Mouse (Mus musculus) lung, embryonic 16.5 days (tissue): ENCODE data around the gene Hdac5. TPM values are rescaled to one million over a fixed set of nuclear protein-coding genes. Genes with fewer than 3 reads are reported as not detected.

ENCODE experiments used
- ATAC-seq: fragments of 200-750 bp; cut with Nextera tagmentation; 2 replicates; pipeline ENCODE4 v1.8.0; 2017; ENCODE audit warnings: low read depth, mild to moderate bottlenecking, moderate library complexity
- H3K27ac ChIP-seq: fragments of 300-500 bp; sonication (generic); 2 replicates; pipeline ENCODE4 v1.5.1; 2014; ENCODE audit warnings: mild to moderate bottlenecking, control low read depth, low read length
- H3K27me3 ChIP-seq: fragments of 300-500 bp; sonication (generic); 2 replicates; pipeline ENCODE4 v1.6.1; 2014; ENCODE audit warnings: low read depth, low read length, mixed read lengths; ENCODE audit not compliant: control insufficient read depth, insufficient read depth
- H3K36me3 ChIP-seq: fragments of 300-500 bp; sonication (generic); 2 replicates; pipeline ENCODE4 v1.6.1; 2014; ENCODE audit warnings: low read length; ENCODE audit not compliant: control insufficient read depth, insufficient read depth
- H3K4me1 ChIP-seq: fragments of 300-500 bp; sonication (generic); replicated peaks from 2 replicates; pipeline ENCODE4 v1.6.1; 2014; ENCODE audit warnings: low read length, mixed read lengths; ENCODE audit not compliant: control insufficient read depth, insufficient read depth
- H3K4me2 ChIP-seq: fragments of 300-500 bp; sonication (generic); 2 replicates; pipeline ENCODE4 v1.6.1; 2014; ENCODE audit warnings: low read depth, low read length, control low read depth
- H3K4me3 ChIP-seq: fragments of 300-500 bp; sonication (generic); 2 replicates; pipeline ENCODE4 v1.5.1; 2014; ENCODE audit warnings: mild to moderate bottlenecking, low read length, control low read depth
- H3K9ac ChIP-seq: fragments of 300-500 bp; sonication (generic); 2 replicates; pipeline ENCODE4 v1.6.1; 2014; ENCODE audit warnings: low read length, control low read depth
- H3K9me3 ChIP-seq: fragments of 300-500 bp; sonication (generic); 2 replicates; pipeline ENCODE4 v1.6.1; 2016; ENCODE audit warnings: low read length; ENCODE audit not compliant: control insufficient read depth
- WGBS: fragments of 180-500 bp; shearing (Covaris S2); extraction: QIAGEN DNeasy Blood & Tissue Kit; methylation state at CpG from one replicate; pipeline ENCODE4 v1.1.7; 2014; 5-methylcytosine and 5-hydroxymethylcytosine counted together
- polyA plus RNA-seq: library from polyadenylated mRNA; unstranded; fragments of >200 nt; fragmentation: Nextera tagmentation; extraction: Ambion mirVana; gene quantifications from 2 replicates; pipeline ENCODE4 v1.2.1, GENCODE M21; 2015

The Hdac5 gene
- polyA plus RNA-seq, 1 experiment from 2014 or later = 70.1 TPM

DNA sequence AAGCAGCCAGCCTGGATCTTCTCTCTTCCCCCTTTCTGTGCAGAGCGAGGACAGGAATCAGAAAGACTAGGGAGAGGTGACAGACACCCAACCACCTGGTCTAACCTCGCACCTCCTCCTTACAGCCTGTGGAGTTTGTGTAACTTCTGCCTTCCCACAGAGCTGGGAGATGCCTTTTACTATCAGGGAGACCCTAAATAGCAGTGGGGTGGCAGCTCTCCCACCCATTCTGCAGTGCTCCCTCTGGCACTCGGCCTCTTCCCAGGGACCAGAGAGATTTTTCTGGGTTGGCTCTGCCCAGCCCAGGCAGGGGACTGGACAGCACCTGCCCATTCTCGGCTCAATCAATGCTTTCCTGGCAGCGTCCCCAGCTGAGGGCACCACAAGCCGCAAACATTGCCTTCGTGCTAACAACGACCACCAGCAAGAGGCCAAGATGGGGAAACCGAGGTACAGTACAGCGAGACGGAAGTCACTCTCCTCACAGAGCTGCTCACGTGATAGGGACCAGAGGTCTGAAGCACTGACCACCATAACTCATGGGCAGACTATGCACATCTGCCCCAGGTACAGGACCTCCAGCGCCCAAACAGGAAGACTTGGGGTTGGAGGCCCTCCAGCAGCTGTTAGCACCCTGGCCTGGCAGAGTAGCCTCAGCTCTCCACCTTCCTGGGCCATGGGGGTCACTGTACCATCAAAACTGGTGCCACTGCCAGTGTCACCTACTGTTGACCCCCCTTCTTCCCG lies 10.5 kb downstream of the Hdac5 start:
- Histone ChIP-seq H3K4me2 (peak overlapping the region; percentile 73), H3K9ac (peak overlapping the region; percentile 54; the same call in 1 of the 2 replicates), H3K27ac (peak overlapping the region; percentile 98), H3K36me3 (0 out of 2 replicates have a peak, but pooled peaks cover 2% of the 10 kb centered on the region), H3K27me3 (no peaks in the 10 kb centered on the region), H3K4me3 (peak overlapping the region; percentile 22), H3K9me3 (no peaks in the 10 kb centered on the region), H3K4me1 (peaks cover 76% of the 10 kb centered on the region)
- WGBS = 45% methylated on average over 14 of the region's 14 CpGs
- peak; percentile 1; the same call in 1 of the 2 replicates for ATAC-seq

GRCm38 (mm10) chr11:102218783-102219182 lies 11.2 kb downstream of the Hdac5 start:
- Histone ChIP-seq H3K27ac (peak overlapping the region; percentile 98), H3K9me3 (no peaks in the 10 kb centered on the region), H3K4me2 (peak overlapping the region; percentile 73), H3K36me3 (0 out of 2 replicates have a peak, but pooled peaks cover 2% of the 10 kb centered on the region), H3K4me1 (peaks cover 79% of the 10 kb centered on the region), H3K9ac (peak overlapping the region; percentile 68), H3K4me3 (peak overlapping the region; percentile 58), H3K27me3 (no peaks in the 10 kb centered on the region)
- peak; percentile 80 for ATAC-seq
- WGBS = 0% methylated on average over 10 of the region's 10 CpGs

- H3K9ac ChIP-seq = peak overlapping the region; percentile 68
- no peak for ATAC-seq
- H3K9me3 ChIP-seq = no peaks in the 10 kb centered on the region
- H3K4me3 ChIP-seq = peak overlapping the region; percentile 58
- 0 out of 2 replicates have a peak, but pooled peaks cover 2% of the 10 kb centered on the region for H3K36me3 ChIP-seq
- H3K4me2 ChIP-seq = peak overlapping the region; percentile 73
- H3K27ac ChIP-seq = peak overlapping the region; percentile 98
- H3K4me1 ChIP-seq = peaks cover 77% of the 10 kb centered on the region
- WGBS = 42% methylated on average over 7 of the region's 7 CpGs
- H3K27me3 ChIP-seq = no peaks in the 10 kb centered on the region
Measured at GRCm38 (mm10) chr11:102217876-102218430, 12.0 kb downstream of the Hdac5 start.

- Histone ChIP-seq H3K4me3 (peak overlapping the region; percentile 58), H3K4me1 (peaks cover 77% of the 10 kb centered on the region), H3K4me2 (peak overlapping the region; percentile 73), H3K36me3 (0 out of 2 replicates have a peak, but pooled peaks cover 2% of the 10 kb centered on the region), H3K9me3 (no peaks in the 10 kb centered on the region), H3K9ac (peak overlapping the region; percentile 68), H3K27me3 (no peaks in the 10 kb centered on the region), H3K27ac (peak overlapping the region; percentile 98)
- no peak for ATAC-seq
- 37% methylated on average over 6 of the region's 6 CpGs for WGBS
Measured at GRCm38 (mm10) chr11:102217396-102217795, 12.6 kb downstream of the Hdac5 start.

GRCm38 (mm10) chr11:102216886-102217240 lies 13.1 kb downstream of the Hdac5 start:
- Histone ChIP-seq H3K9me3 (no peaks in the 10 kb centered on the region), H3K9ac (peak overlapping the region; percentile 68), H3K4me3 (peak overlapping the region; percentile 58), H3K4me1 (peaks cover 80% of the 10 kb centered on the region), H3K27me3 (no peaks in the 10 kb centered on the region), H3K36me3 (0 out of 2 replicates have a peak, but pooled peaks cover 2% of the 10 kb centered on the region), H3K27ac (peak overlapping the region; percentile 98), H3K4me2 (peak overlapping the region; percentile 73)
- ATAC-seq = peak; percentile 6
- 20% methylated on average over 5 of the region's 5 CpGs for WGBS

GRCm38 (mm10) chr11:102216056-102216885 lies 13.7 kb downstream of the Hdac5 start:
- no peaks in the 10 kb centered on the region for H3K27me3 ChIP-seq
- peak overlapping the region; percentile 68 for H3K9ac ChIP-seq
- peaks cover 82% of the 10 kb centered on the region for H3K4me1 ChIP-seq
- H3K36me3 ChIP-seq = no peaks in the 10 kb centered on the region
- peak overlapping the region; percentile 73 for H3K4me2 ChIP-seq
- peak overlapping the region; percentile 98 for H3K27ac ChIP-seq
- peak overlapping the region; percentile 58 for H3K4me3 ChIP-seq
- peak; percentile 82 for ATAC-seq
- H3K9me3 ChIP-seq = no peaks in the 10 kb centered on the region
- WGBS = 8% methylated on average over 12 of the region's 12 CpGs

- ATAC-seq = no peak
- H3K27ac ChIP-seq = peak overlapping the region; percentile 98
- no peaks in the 10 kb centered on the region for H3K36me3 ChIP-seq
Measured at GRCm38 (mm10) chr11:102215511-102215910, 14.5 kb downstream of the Hdac5 start.

GRCm38 (mm10) chr11:102214430-102215156 lies 15.4 kb downstream of the Hdac5 start:
- no peak for ATAC-seq
- Histone ChIP-seq H3K4me3 (no peak overlapping the region; the same call in 1 of the 2 replicates), H3K4me2 (peak overlapping the region; percentile 73), H3K9ac (peak overlapping the region; percentile 35; the same call in 1 of the 2 replicates), H3K27ac (peak overlapping the region; percentile 98), H3K9me3 (no peaks in the 10 kb centered on the region), H3K4me1 (peaks cover 75% of the 10 kb centered on the region), H3K36me3 (no peaks in the 10 kb centered on the region), H3K27me3 (no peaks in the 10 kb centered on the region)
- 27% methylated on average over 10 of the region's 10 CpGs for WGBS

More at GRCm38 (mm10) chr11:102215511-102215910, 14.5 kb downstream of the Hdac5 start:
- Histone ChIP-seq H3K9ac (peak overlapping the region; percentile 35), H3K27me3 (no peaks in the 10 kb centered on the region), H3K4me1 (peaks cover 82% of the 10 kb centered on the region), H3K4me2 (peak overlapping the region; percentile 73), H3K4me3 (peak overlapping the region; percentile 35), H3K9me3 (no peaks in the 10 kb centered on the region)
- 49% methylated on average over 11 of the region's 11 CpGs for WGBS
